Mouse (Mus musculus): Measurements from ENCODE around the gene Marcksl1.

GRCm38 (mm10) chr4:129476047-129476446, 37.3 kb upstream of the Marcksl1 start:
- TF ChIP-seq POLR2A (IDR thresholded peaks at IDR 0.05; ENCODE audit: control insufficient read depth in 1 of 2, insufficient read depth in 1 of 2, low read depth in 1 of 2, low read length in 2 of 2, poor library complexity in 1 of 2) = no peak
- TF ChIP-seq CTCF (IDR thresholded peaks at IDR 0.05 in 2 of 3, conservative IDR thresholded peaks at IDR 0.05 in 1 of 3; ENCODE audit: control insufficient read depth in 1 of 3, insufficient read depth in 1 of 3, low read depth in 2 of 3, low read length in 3 of 3, poor library complexity in 1 of 3, severe bottlenecking in 1 of 3) = no peak
